Mouse (Mus musculus): ENCODE measurements around the gene Vamp8. TPM values are rescaled to one million over a fixed set of nuclear protein-coding genes. Genes with fewer than 3 reads are reported as not detected.

Gene Vamp8
- 89.7 and 108 TPM in 2 replicates for polyA plus RNA-seq (2011; ENCODE audit: insufficient read length, low read depth, missing spikeins)

GRCm38 (mm10) chr6:72389941-72390771, at the start of gene Vamp8:
Vamp8 (minus strand) TSS chr6:72390703.
- Histone ChIP-seq H3K4me3 (ENCODE audit: insufficient read depth, low read length) (peak within 1 kb of the TSS; percentile 69), H3K4me1 (ENCODE audit: control insufficient read depth, insufficient read depth, low read length) (no peaks in the 10 kb centered on the region), H3K27ac (ENCODE audit: insufficient read depth, low read length) (peak within 1 kb of the TSS; percentile 84)
- TF ChIP-seq CTCF (IDR thresholded peaks at IDR 0.05; ENCODE audit: borderline replicate concordance, insufficient read depth, low read length) (no peak), POLR2A (IDR thresholded peaks at IDR 0.05; ENCODE audit: low read depth, low read length) (peak; percentile 72)

- peak within 1 kb of the TSS; percentile 97 for H3K27ac ChIP-seq (ENCODE audit: insufficient read depth, low read length)
- H3K4me3 ChIP-seq (ENCODE audit: insufficient read depth, low read length) = peak within 1 kb of the TSS; percentile 98
- H3K4me1 ChIP-seq (ENCODE audit: control insufficient read depth, insufficient read depth, low read length) = peaks cover 6% of the 10 kb centered on the region
- peak; percentile 100 for TF ChIP-seq POLR2A (IDR thresholded peaks at IDR 0.05; ENCODE audit: low read depth, low read length)
- TF ChIP-seq CTCF (IDR thresholded peaks at IDR 0.05; ENCODE audit: borderline replicate concordance, insufficient read depth, low read length) = peak; percentile 55; the same call in 1 of the 2 replicates
Observed at GRCm38 (mm10) chr6:72439355-72440185, 49.1 kb upstream of the Vamp8 start, which contains the start of gene Mat2a. Mat2a (minus strand) TSS chr6:72439558.

- Histone ChIP-seq H3K27ac (ENCODE audit: insufficient read depth, low read length) (peak overlapping the region; percentile 97), H3K4me1 (ENCODE audit: control insufficient read depth, insufficient read depth, low read length) (peaks cover 6% of the 10 kb centered on the region), H3K4me3 (ENCODE audit: insufficient read depth, low read length) (peak overlapping the region; percentile 98)
- no peak for TF ChIP-seq CTCF (IDR thresholded peaks at IDR 0.05; ENCODE audit: borderline replicate concordance, insufficient read depth, low read length)
- TF ChIP-seq POLR2A (IDR thresholded peaks at IDR 0.05; ENCODE audit: low read depth, low read length) = no peak; the same call in 1 of the 2 replicates
Observed at GRCm38 (mm10) chr6:72438862-72439354, 48.4 kb upstream of the Vamp8 start.

- H3K4me3 ChIP-seq (ENCODE audit: insufficient read depth, low read length) = peak overlapping the region; percentile 98
- TF ChIP-seq CTCF (IDR thresholded peaks at IDR 0.05; ENCODE audit: borderline replicate concordance, insufficient read depth, low read length) (no peak), POLR2A (IDR thresholded peaks at IDR 0.05; ENCODE audit: low read depth, low read length) (no peak)
Observed at GRCm38 (mm10) chr6:72438226-72438625, 47.7 kb upstream of the Vamp8 start.

GRCm38 (mm10) chr6:72432153-72432552, 41.6 kb upstream of the Vamp8 start:
- no peak for TF ChIP-seq CTCF (IDR thresholded peaks at IDR 0.05; ENCODE audit: borderline replicate concordance, insufficient read depth, low read length)
- no peak for TF ChIP-seq POLR2A (IDR thresholded peaks at IDR 0.05; ENCODE audit: low read depth, low read length)
- Histone ChIP-seq H3K4me1 (ENCODE audit: control insufficient read depth, insufficient read depth, low read length) (peaks cover 2% of the 10 kb centered on the region), H3K27ac (ENCODE audit: insufficient read depth, low read length) (peak overlapping the region; percentile 64; the same call in 1 of the 2 replicates), H3K4me3 (ENCODE audit: insufficient read depth, low read length) (no peak overlapping the region)

More at GRCm38 (mm10) chr6:72438226-72438625, 47.7 kb upstream of the Vamp8 start:
- Histone ChIP-seq H3K27ac (ENCODE audit: insufficient read depth, low read length) (peak overlapping the region; percentile 97), H3K4me1 (ENCODE audit: control insufficient read depth, insufficient read depth, low read length) (peaks cover 6% of the 10 kb centered on the region)

- TF ChIP-seq CTCF (IDR thresholded peaks at IDR 0.05; ENCODE audit: borderline replicate concordance, insufficient read depth, low read length) (no peak), POLR2A (IDR thresholded peaks at IDR 0.05; ENCODE audit: low read depth, low read length) (peak; percentile 51)
- H3K4me1 ChIP-seq (ENCODE audit: control insufficient read depth, insufficient read depth, low read length) = peaks cover 2% of the 10 kb centered on the region
- H3K4me3 ChIP-seq (ENCODE audit: insufficient read depth, low read length) = no peak overlapping the region
- peak overlapping the region; percentile 64 for H3K27ac ChIP-seq (ENCODE audit: insufficient read depth, low read length)
Observed at GRCm38 (mm10) chr6:72430989-72431921, 40.8 kb upstream of the Vamp8 start.

GRCm38 (mm10) chr6:72429061-72429842, 38.7 kb upstream of the Vamp8 start:
- Histone ChIP-seq H3K27ac (ENCODE audit: insufficient read depth, low read length) (no peak overlapping the region), H3K4me1 (ENCODE audit: control insufficient read depth, insufficient read depth, low read length) (no peaks in the 10 kb centered on the region; the same call in 1 of the 2 replicates), H3K4me3 (ENCODE audit: insufficient read depth, low read length) (no peak overlapping the region)
- TF ChIP-seq POLR2A (IDR thresholded peaks at IDR 0.05; ENCODE audit: low read depth, low read length) (0 out of 2 replicates have a peak, but pooled peaks have one; percentile 14), CTCF (IDR thresholded peaks at IDR 0.05; ENCODE audit: borderline replicate concordance, insufficient read depth, low read length) (no peak)

- TF ChIP-seq POLR2A (IDR thresholded peaks at IDR 0.05; ENCODE audit: low read depth, low read length) (no peak), CTCF (IDR thresholded peaks at IDR 0.05; ENCODE audit: borderline replicate concordance, insufficient read depth, low read length) (peak; percentile 63; the same call in 1 of the 2 replicates)
- Histone ChIP-seq H3K27ac (ENCODE audit: insufficient read depth, low read length) (no peak overlapping the region), H3K4me3 (ENCODE audit: insufficient read depth, low read length) (no peak overlapping the region), H3K4me1 (ENCODE audit: control insufficient read depth, insufficient read depth, low read length) (no peaks in the 10 kb centered on the region; the same call in 1 of the 2 replicates)
Observed at GRCm38 (mm10) chr6:72428036-72428435, 37.5 kb upstream of the Vamp8 start.
